Mouse (Mus musculus) liver, embryonic 13.5 days (tissue): ENCODE results near the gene Dctn3. TPM values are rescaled to one million over a fixed set of nuclear protein-coding genes. Genes with fewer than 3 reads are reported as not detected.
A peak's percentile ranks its signal among the peaks of the same experiment; 100 is the strongest.
"Not testable (repeated sequence)": the region's sequence is repeated elsewhere in the genome, so short reads cannot be mapped to it uniquely, and the experiment has no call there.

ENCODE experiments used
- ATAC-seq: fragments of 200-750 bp; cut with Nextera tagmentation; 2 replicates; pipeline ENCODE4 v1.8.0; 2017; ENCODE audit warnings: low read depth, mild to moderate bottlenecking, moderate number of reproducible peaks, moderate library complexity
- DNase-seq: peaks from one replicate; pipeline ENCODE4 v3.0.0; 2022
- H3K27ac ChIP-seq: fragments of 300-500 bp; sonication (generic); 2 replicates; pipeline ENCODE4 v1.5.1; 2015; ENCODE audit warnings: moderate library complexity, mild to moderate bottlenecking, inconsistent platforms
- H3K27me3 ChIP-seq: fragments of 300-500 bp; sonication (generic); 2 replicates; pipeline ENCODE4 v1.6.1; 2015; ENCODE audit warnings: mild to moderate bottlenecking, inconsistent platforms
- H3K36me3 ChIP-seq: fragments of 300-500 bp; sonication (generic); 2 replicates; pipeline ENCODE4 v1.6.1; 2015; ENCODE audit warnings: mild to moderate bottlenecking, inconsistent platforms
- H3K4me1 ChIP-seq: fragments of 300-500 bp; sonication (generic); replicated peaks from 2 replicates; pipeline ENCODE4 v1.6.1; 2015; ENCODE audit warnings: inconsistent platforms
- H3K4me2 ChIP-seq: fragments of 300-500 bp; sonication (generic); 2 replicates; pipeline ENCODE4 v1.6.1; 2015; ENCODE audit warnings: inconsistent platforms, mild to moderate bottlenecking, moderate library complexity
- H3K4me3 ChIP-seq: fragments of 300-500 bp; sonication (generic); replicated peaks from 2 replicates; pipeline ENCODE4 v1.5.1; 2015; ENCODE audit warnings: mild to moderate bottlenecking, inconsistent platforms
- H3K9ac ChIP-seq: fragments of 300-500 bp; sonication (generic); 2 replicates; pipeline ENCODE4 v1.6.1; 2015; ENCODE audit warnings: mild to moderate bottlenecking, inconsistent platforms
- H3K9me3 ChIP-seq: fragments of 300-500 bp; sonication (generic); replicated peaks from 2 replicates; pipeline ENCODE4 v1.6.1; 2016; ENCODE audit warnings: inconsistent platforms
- WGBS: fragments of 180-500 bp; shearing (Covaris S2); methylation state at CpG from one replicate; pipeline ENCODE4 v1.1.7; 2015; ENCODE audit not compliant: insufficient replicate concordance; 5-methylcytosine and 5-hydroxymethylcytosine counted together
- polyA plus RNA-seq: library from polyadenylated mRNA; unstranded; fragments of >200 nt; fragmentation: Nextera tagmentation; extraction: Ambion mirVana; gene quantifications from 2 replicates; pipeline ENCODE4 v1.2.1, GENCODE M21; 2015

The Dctn3 gene
- 86.4 and 90.0 TPM in 2 replicates for polyA plus RNA-seq

DNA sequence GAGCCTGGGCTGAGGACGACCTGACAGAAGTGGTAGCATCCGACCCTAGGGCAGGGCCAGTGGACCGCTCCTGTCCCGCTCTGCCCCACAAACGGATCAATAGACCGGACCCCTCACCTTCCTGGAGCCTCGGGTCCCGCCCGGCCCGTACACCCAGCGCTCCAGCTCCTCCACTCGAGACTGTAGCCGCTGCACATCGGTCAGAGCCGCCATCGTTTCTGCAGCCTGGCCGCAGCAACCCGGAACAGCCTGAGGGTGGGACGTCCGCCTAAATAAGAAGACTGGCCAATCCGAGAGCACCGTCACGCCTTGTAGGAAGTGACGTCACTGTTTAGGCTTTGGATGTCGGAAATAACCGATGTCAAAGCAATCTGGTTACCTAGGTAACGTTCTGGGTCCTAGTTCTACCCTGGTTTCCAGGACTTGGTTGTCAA lies at the start of gene Dctn3:
TSS of gene Dctn3 (minus strand) at position 253 of the 434 bp plus-strand sequence.
- H3K36me3 ChIP-seq, result peaks cover 27% of the 10 kb centered on the region
- ATAC-seq, result peak; percentile 94
- H3K4me3 ChIP-seq, result peak within 1 kb of the TSS; percentile 87
- 0% methylated on average over 27 of the region's 27 CpGs for WGBS
- H3K9me3 ChIP-seq, result no peaks in the 10 kb centered on the region
- H3K4me2 ChIP-seq, result peak within 1 kb of the TSS; percentile 82
- H3K27me3 ChIP-seq, result peaks cover 45% of the 10 kb centered on the region
- peaks cover 19% of the 10 kb centered on the region for H3K4me1 ChIP-seq
- DNase-seq, result peak; percentile 83
- no peak within 1 kb of the TSS for H3K27ac ChIP-seq
- H3K9ac ChIP-seq, result peak within 1 kb of the TSS; percentile 88

DNA sequence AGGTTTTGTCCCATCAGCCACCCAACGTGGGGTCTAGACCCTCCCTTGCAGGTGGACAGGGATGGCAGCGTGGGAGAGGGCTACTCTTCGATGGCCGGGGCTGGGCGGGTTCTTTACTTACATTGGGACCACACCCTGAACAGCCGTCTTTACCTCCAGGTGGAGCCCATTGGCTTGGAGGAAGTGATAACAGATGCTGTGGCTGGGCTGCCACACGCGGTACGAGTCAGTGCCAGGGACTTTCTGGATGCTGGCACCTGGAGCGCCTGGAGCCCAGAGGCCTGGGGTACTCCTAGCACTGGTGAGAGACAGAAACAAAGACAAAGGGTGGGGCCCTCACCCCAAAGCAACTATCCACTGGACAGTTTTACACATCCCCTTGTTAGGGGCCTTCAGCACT lies 44.3 kb upstream of the Dctn3 start:
- not testable (repeated sequence) for H3K36me3 ChIP-seq, H3K27ac ChIP-seq, H3K4me3 ChIP-seq, H3K9ac ChIP-seq, DNase-seq, H3K9me3 ChIP-seq, H3K27me3 ChIP-seq, H3K4me2 ChIP-seq, ATAC-seq
- peaks cover 16% of the 10 kb centered on the region for H3K4me1 ChIP-seq
- 50% methylated on average over 10 of the region's 10 CpGs for WGBS

DNA sequence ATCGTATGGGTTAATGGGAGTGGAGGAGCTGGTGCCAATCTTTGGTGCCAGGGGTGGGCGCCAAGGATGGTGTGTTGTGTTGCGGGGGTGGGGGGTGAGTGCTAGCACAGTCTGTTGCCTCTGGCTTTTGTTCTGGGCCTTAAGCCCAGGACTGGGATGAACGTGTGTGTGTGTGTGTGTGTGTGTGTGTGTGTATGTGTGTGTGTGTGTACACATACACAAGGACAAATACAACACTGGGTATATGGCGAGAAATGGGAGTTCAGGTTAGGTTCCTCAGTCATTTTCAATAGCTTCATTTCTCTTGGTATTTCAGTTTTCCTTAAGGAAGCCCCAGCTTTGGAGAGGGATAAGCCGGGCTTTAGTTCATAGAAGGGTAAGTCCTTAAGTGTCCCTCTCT lies 40.2 kb upstream of the Dctn3 start:
- H3K36me3 ChIP-seq, H3K4me3 ChIP-seq, H3K27ac ChIP-seq, H3K4me2 ChIP-seq, H3K9ac ChIP-seq, ATAC-seq, H3K27me3 ChIP-seq, H3K9me3 ChIP-seq, DNase-seq: not testable (repeated sequence)
- peaks cover 44% of the 10 kb centered on the region for H3K4me1 ChIP-seq
- 73% methylated on average over 4 of the region's 6 CpGs for WGBS

DNA sequence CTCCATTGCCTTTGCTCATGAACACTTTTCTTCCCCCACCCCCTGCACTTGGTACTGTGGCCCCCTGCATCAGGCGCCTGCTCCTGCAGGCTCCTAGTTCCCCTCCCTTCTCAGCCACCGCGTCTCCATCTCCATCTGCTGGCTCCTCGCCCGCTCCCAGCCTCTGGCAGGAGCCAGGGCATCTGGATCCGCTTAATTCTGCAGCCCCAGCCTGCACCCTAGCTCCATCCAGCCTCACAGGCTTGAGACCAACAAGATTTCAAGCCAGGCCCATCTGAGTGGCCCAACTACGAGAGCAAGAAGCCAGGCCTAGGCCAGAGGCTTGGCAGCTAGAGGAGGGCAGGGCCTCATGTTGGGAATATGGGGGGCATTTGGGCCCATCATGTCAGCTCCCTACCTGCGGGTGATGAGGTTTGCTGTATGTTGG lies 39.7 kb upstream of the Dctn3 start:
- not testable (repeated sequence) for DNase-seq, H3K9ac ChIP-seq, H3K36me3 ChIP-seq, H3K27me3 ChIP-seq, ATAC-seq, H3K9me3 ChIP-seq, H3K4me3 ChIP-seq
- H3K4me2 ChIP-seq, result 0 out of 2 replicates have a peak overlapping the region, but pooled peaks have one; percentile 63
- H3K4me1 ChIP-seq, result peaks cover 46% of the 10 kb centered on the region
- peak overlapping the region; percentile 80; the same call in 1 of the 2 replicates for H3K27ac ChIP-seq
- 76% methylated on average over 8 of the region's 8 CpGs for WGBS

DNA sequence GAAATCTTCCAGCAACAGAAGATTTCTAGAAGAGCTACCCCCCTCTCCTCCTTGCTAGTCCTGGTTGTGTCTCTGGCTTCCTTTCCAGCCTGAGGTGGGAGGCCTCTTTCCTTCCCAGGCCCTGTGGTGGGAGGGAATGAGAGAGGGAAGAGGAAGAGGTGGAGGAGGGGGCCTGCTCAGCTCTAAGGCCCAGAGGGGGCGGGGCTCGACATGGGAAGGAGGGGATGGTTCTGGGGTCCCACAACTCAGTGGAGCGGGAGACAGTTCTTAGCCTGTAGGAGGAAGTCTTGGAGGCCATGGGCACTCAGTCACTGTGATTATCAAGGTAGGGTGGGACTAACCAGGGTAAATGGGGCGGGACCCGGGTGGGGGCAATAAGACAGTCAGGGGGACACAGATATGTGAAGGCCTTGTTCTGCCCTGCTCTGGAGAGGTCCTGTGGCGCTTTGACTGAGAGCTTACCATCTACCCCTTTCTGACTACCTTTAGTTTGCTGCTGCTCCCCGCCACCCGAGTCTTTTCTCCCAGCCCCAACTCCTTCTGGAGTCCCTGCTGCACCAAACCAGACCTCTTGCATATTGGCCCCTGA lies 39.2 kb upstream of the Dctn3 start:
- no peak overlapping the region for H3K9ac ChIP-seq
- DNase-seq, result no peak
- H3K27me3 ChIP-seq, result no peaks in the 10 kb centered on the region
- H3K27ac ChIP-seq, result peak overlapping the region; percentile 80
- H3K36me3 ChIP-seq, result peaks cover 11% of the 10 kb centered on the region; the same call in 1 of the 2 replicates
- peaks cover 43% of the 10 kb centered on the region for H3K4me1 ChIP-seq
- no peak for ATAC-seq
- H3K4me2 ChIP-seq, result peak overlapping the region; percentile 63; the same call in 1 of the 2 replicates
- WGBS, result 28% methylated on average over 8 of the region's 8 CpGs
- no peak overlapping the region for H3K4me3 ChIP-seq
- no peaks in the 10 kb centered on the region for H3K9me3 ChIP-seq

DNA sequence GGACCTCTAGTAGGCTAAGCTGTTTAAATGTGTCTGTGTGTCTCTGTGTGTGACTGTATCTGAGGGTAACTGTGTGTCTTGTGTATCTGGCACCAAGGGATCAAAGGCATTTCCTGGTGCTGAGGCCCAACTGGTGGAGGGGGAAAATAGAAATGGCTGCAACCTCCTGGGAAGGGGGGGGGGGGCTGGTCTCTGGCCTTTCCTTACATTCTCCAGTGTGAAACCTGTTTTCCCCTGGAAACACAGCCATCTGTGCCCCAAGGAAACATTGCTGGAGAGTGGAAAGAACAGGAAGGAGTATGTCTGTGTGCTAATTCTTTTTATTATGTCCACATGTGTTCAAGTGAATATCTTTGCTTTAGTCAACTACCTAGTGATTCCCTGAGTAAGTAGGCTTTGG lies 38.7 kb upstream of the Dctn3 start:
- DNase-seq (no peak), ATAC-seq (no peak)
- Histone ChIP-seq H3K4me1 (peaks cover 42% of the 10 kb centered on the region), H3K27ac (peak overlapping the region; percentile 80), H3K4me2 (peak overlapping the region; percentile 63), H3K4me3 (peak overlapping the region; percentile 43; the same call in 1 of the 2 replicates), H3K27me3 (no peaks in the 10 kb centered on the region), H3K36me3 (peaks cover 16% of the 10 kb centered on the region; the same call in 1 of the 2 replicates), H3K9me3 (no peaks in the 10 kb centered on the region), H3K9ac (no peak overlapping the region)

DNA sequence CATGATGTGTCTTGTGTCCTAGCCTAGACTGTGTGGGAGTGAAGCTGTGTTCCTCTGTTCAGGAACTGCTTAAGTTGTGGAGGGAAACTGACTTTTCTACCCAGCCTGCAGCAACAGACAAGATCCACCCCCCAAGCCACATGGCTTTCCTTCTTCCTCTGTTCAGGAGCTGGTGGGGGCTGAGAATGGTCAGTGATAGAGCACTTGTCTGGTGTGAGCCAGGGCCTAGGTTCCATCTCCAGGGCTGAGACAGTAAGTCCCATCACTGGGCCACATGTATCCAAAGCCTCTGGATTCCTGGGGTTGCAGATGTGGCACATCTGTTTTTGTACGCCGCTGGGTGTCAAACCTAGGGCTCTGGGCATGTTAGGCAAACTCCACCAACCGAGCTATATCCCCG lies 37.9 kb upstream of the Dctn3 start:
- Histone ChIP-seq H3K9ac (peak overlapping the region; percentile 66), H3K27ac (peak overlapping the region; percentile 80), H3K4me2 (peak overlapping the region; percentile 63), H3K4me1 (peaks cover 48% of the 10 kb centered on the region), H3K27me3 (no peaks in the 10 kb centered on the region), H3K4me3 (peak overlapping the region; percentile 43), H3K36me3 (peaks cover 19% of the 10 kb centered on the region; the same call in 1 of the 2 replicates), H3K9me3 (no peaks in the 10 kb centered on the region)
- no peak for ATAC-seq
- 73% methylated on average over 4 of the region's 4 CpGs for WGBS
- DNase-seq, result no peak

DNA sequence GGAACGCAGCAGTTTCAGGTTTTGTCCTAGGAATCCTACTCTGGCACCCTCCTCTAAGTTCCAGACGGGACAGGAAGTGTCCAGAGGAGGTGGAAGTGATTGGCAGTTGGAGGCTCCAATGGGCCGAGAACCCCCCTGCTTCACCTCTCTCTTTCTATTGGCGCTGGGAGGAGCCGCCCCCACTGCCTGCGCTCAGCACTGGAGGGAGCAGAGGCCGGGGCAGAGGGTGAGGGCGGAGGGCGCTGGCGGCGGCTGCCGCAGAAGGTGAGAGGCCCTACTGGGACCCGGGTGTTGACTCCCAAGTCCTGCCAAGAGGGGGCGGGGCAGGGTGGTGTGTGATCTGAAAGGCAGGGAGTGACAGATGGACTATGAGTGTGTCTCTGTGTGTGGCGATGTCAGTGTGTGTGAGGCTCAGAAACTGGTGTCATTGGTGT lies 37.3 kb upstream of the Dctn3 start:
- H3K27ac ChIP-seq, result peak overlapping the region; percentile 80

DNA sequence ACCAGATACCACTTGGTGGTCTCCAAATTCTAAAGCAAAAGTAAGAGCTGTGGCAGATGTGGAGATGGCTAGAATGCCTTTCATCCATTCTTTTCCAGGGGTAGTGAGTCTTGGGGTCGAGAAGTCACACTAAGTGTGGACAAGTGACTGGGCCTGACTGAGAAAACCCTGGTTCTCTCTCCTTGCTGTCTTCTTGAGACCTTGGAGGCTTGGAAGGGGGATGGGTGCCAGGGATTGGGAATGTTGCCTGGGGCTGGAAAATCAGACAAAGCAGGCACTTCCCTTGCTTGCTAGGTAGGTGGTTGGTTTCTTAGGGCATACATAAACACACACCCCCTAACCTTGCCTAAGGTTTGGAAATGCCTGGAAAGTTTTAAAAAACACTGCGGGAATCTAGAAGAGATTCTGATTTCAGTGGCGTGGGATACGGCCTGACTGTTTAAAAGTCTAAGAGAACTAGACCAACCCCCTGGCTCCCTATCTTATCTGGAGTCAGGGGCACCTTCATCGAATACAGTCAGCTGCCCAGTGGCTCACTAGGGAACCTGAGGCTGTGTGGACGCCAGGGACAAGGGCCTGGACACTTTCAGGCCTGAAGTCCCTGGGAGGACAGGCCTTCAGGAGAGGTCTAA lies 36.8 kb upstream of the Dctn3 start:
- no peaks in the 10 kb centered on the region for H3K9me3 ChIP-seq
- H3K36me3 ChIP-seq, result peaks cover 19% of the 10 kb centered on the region; the same call in 1 of the 2 replicates
- peak overlapping the region; percentile 43 for H3K4me3 ChIP-seq
- peaks cover 52% of the 10 kb centered on the region for H3K4me1 ChIP-seq
- H3K4me2 ChIP-seq, result peak overlapping the region; percentile 63
- H3K27ac ChIP-seq, result peak overlapping the region; percentile 80
- ATAC-seq, result peak; percentile 36
- H3K9ac ChIP-seq, result peak overlapping the region; percentile 66
- H3K27me3 ChIP-seq, result no peaks in the 10 kb centered on the region
- DNase-seq, result no peak
- 26% methylated on average over 6 of the region's 6 CpGs for WGBS

More for the DNA sequence above, 37.3 kb upstream of the Dctn3 start:
- peaks cover 19% of the 10 kb centered on the region; the same call in 1 of the 2 replicates for H3K36me3 ChIP-seq
- DNase-seq (peak; percentile 85), ATAC-seq (peak; percentile 91)
- WGBS, result under 1% methylated on average over 15 of the region's 15 CpGs
- peaks cover 48% of the 10 kb centered on the region for H3K4me1 ChIP-seq
- peak overlapping the region; percentile 66 for H3K9ac ChIP-seq
- no peaks in the 10 kb centered on the region for H3K27me3 ChIP-seq
- H3K4me3 ChIP-seq, result peak overlapping the region; percentile 43
- H3K9me3 ChIP-seq, result no peaks in the 10 kb centered on the region
- H3K4me2 ChIP-seq, result peak overlapping the region; percentile 63

DNA sequence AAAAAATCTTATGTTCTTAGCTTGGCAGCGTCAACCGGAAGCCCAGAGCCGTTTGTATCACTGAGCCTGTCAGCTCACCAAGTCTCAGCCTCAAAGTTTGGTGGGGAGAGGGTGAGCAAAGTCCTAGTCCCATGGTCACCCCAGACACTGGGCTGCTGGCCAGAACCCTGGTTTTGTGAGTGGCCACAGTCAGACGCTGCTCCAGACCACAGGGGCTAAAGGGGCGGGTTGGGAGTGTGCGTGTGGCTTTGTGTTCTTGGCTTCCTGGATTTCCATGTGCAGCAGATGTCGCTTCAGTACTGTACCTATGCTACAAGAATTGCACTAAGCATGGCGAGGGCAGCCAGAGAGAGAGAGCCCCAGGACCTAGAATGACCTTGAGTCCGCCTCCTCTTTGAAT lies 36.2 kb upstream of the Dctn3 start:
- peaks cover 19% of the 10 kb centered on the region; the same call in 1 of the 2 replicates for H3K36me3 ChIP-seq
- no peaks in the 10 kb centered on the region for H3K27me3 ChIP-seq
- DNase-seq (no peak), ATAC-seq (no peak)
- no peak overlapping the region for H3K4me2 ChIP-seq
- H3K27ac ChIP-seq, result peak overlapping the region; percentile 80
- H3K9ac ChIP-seq, result no peak overlapping the region
- WGBS, result 73% methylated on average over 9 of the region's 9 CpGs
- H3K4me3 ChIP-seq, result no peak overlapping the region
- H3K9me3 ChIP-seq, result no peaks in the 10 kb centered on the region
- H3K4me1 ChIP-seq, result peaks cover 56% of the 10 kb centered on the region

DNA sequence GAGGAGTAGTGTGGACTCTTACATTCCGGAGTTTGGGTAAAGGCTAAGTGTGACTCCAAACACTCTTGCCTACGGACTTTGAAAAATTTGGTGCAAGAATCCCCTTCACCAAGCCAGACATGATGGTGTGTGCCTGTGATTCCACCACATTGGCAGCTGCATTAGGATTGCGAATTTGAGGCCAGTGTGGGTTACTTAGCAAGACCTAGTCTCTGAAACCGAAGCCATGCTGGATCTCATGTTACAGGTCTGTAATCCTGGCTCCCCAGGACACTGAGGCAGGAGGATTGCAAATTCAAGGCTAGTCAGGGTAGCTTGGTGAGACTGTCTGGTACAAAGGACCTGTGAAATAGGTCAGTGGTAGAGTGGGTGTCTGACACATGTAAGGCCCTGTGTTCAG lies 35.7 kb upstream of the Dctn3 start:
- DNase-seq (no peak), ATAC-seq (no peak)
- Histone ChIP-seq H3K36me3 (peaks cover 19% of the 10 kb centered on the region; the same call in 1 of the 2 replicates), H3K4me2 (no peak overlapping the region), H3K27ac (peak overlapping the region; percentile 80), H3K9me3 (no peaks in the 10 kb centered on the region), H3K9ac (no peak overlapping the region), H3K27me3 (no peaks in the 10 kb centered on the region), H3K4me1 (peaks cover 56% of the 10 kb centered on the region), H3K4me3 (no peak overlapping the region)
- WGBS, result 85% methylated on average over 4 of the region's 4 CpGs
